Mouse (Mus musculus) ovary, postnatal 36 days (tissue): Measurements from ENCODE around the gene Gm21974.
"Not testable (repeated sequence)": the region's sequence is repeated elsewhere in the genome, so short reads cannot be mapped to it uniquely, and the experiment has no call there.

ENCODE experiments used
- DNase-seq: peaks from one replicate; pipeline ENCODE4 v3.0.0; 2022; ENCODE audit warnings: low spot score, mixed read lengths

Gene Gm21974

GRCm38 (mm10) chr7:127876467-127877348 lies 18.5 kb downstream of the Gm21974 start, which contains the start of gene Zfp668:
Gene Zfp668, minus strand, starts transcription at chr7:127876828.
- DNase-seq: peak; percentile 84

- DNase-seq: peak; percentile 77
Observed at GRCm38 (mm10) chr7:127876041-127876466, 19.2 kb downstream of the Gm21974 start, which contains the start of gene Zfp646. Gene Zfp646, plus strand, starts transcription at chr7:127876221.

- DNase-seq: peak; percentile 93
Observed at GRCm38 (mm10) chr7:127875627-127876001, 19.6 kb downstream of the Gm21974 start.

GRCm38 (mm10) chr7:127874812-127875626 lies 20.2 kb downstream of the Gm21974 start:
- no peak for DNase-seq

GRCm38 (mm10) chr7:127870136-127870821 lies 25.0 kb downstream of the Gm21974 start:
- no peak for DNase-seq

- no peak for DNase-seq
Observed at GRCm38 (mm10) chr7:127869149-127869810, 26.0 kb downstream of the Gm21974 start.

GRCm38 (mm10) chr7:127867641-127868040 lies 27.6 kb downstream of the Gm21974 start:
- no peak for DNase-seq

- no peak for DNase-seq
Observed at GRCm38 (mm10) chr7:127866434-127866833, 28.8 kb downstream of the Gm21974 start.

- DNase-seq: no peak
Observed at GRCm38 (mm10) chr7:127858258-127858657, 37.0 kb downstream of the Gm21974 start.

- DNase-seq: no peak
Observed at GRCm38 (mm10) chr7:127850906-127851305, 44.3 kb downstream of the Gm21974 start.

- no peak for DNase-seq
Observed at GRCm38 (mm10) chr7:127849973-127850875, 45.0 kb downstream of the Gm21974 start.

- DNase-seq: peak; percentile 75
Observed at GRCm38 (mm10) chr7:127842001-127842718, 53.1 kb downstream of the Gm21974 start.

GRCm38 (mm10) chr7:127841340-127842000 lies 53.8 kb downstream of the Gm21974 start:
- peak; percentile 92 for DNase-seq

- peak; percentile 59 for DNase-seq
Observed at GRCm38 (mm10) chr7:127840886-127841285, 54.4 kb downstream of the Gm21974 start.

- not testable (repeated sequence) for DNase-seq
Observed at GRCm38 (mm10) chr7:127840031-127840430, 55.2 kb downstream of the Gm21974 start.

GRCm38 (mm10) chr7:127837878-127838277 lies 57.4 kb downstream of the Gm21974 start:
- not testable (repeated sequence) for DNase-seq

- no peak for DNase-seq
Observed at GRCm38 (mm10) chr7:127837473-127837872, 57.8 kb downstream of the Gm21974 start.
